Comparison of ENCODE assay signal across 9 mouse cellular contexts in the genomic region with DNA sequence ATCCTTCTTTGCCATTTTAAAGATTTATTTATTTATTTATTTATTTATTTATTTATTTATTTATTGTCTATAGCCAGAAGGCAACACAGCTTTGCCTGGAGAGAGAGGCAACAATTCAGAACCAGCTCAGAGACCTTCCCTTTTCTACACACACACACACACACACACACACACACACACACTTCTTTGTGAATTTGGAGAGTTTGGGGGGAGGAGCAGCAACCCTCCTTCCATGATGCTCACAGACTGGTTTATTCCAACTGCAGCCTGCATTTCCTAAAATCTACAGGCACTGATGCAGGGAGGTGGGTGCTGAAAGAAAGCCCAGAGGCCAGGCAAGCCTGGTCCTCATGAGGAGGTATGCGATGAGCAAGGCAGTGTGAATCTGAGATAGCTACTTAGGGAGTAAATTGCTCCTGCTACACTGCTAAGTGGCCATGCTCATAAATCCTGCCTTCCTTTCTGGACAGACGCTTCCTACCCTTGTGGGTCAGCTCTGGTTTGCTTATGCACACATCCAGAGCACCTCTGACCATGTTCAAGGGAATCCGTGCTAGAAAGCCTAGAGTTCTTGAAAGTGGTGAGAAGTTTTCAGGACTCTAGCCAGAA. TPM values are rescaled to one million over a fixed set of nuclear protein-coding genes. Genes with fewer than 3 reads are reported as not detected.
DNase-seq lines count a peak whose midpoint lies in the region; ATAC-seq and TF ChIP-seq lines count a peak whose summit lies in the region.
"Had no signal": no experiment of that assay in that cellular context is flagged by ENCODE, and none has a peak within 500 bp of the region (broad histone marks: within the 10 kb centered on the region; RNA-seq: fewer than 3 reads in every experiment).

No protein-coding gene starts in this region.

- peak overlapping the region; percentile 89 for H3K4me2 ChIP-seq in heart, embryonic 15.5 days
- peak overlapping the region; percentile 91 for H3K4me2 ChIP-seq in forebrain, embryonic 13.5 days
- peak overlapping the region; percentile 90 for H3K4me2 ChIP-seq in midbrain, embryonic 13.5 days (replicated peaks)

- no peak overlapping the region for H3K27ac ChIP-seq in heart, embryonic 15.5 days
- no peak overlapping the region for H3K27ac ChIP-seq in forebrain, embryonic 13.5 days
- peak overlapping the region; percentile 61 for H3K27ac ChIP-seq in midbrain, embryonic 13.5 days

- intact Hi-C loops in heart, postnatal 14 days (cut with DNase I), result loop anchor here (5.0 kb wide), 1 partner anchor 365 kb away; no protein-coding TSS in a partner anchor

- peaks cover 15% of the 10 kb centered on the region for H3K4me1 ChIP-seq in heart, embryonic 15.5 days (replicated peaks)
- H3K4me1 ChIP-seq in forebrain, embryonic 13.5 days, result peaks cover 15% of the 10 kb centered on the region
- H3K4me1 ChIP-seq in midbrain, embryonic 13.5 days (replicated peaks), result peaks cover 35% of the 10 kb centered on the region

- H3K4me3 ChIP-seq in heart, embryonic 15.5 days, result peak overlapping the region; percentile 69
- peak overlapping the region; percentile 77 for H3K4me3 ChIP-seq in forebrain, embryonic 13.5 days
- peak overlapping the region; percentile 84 for H3K4me3 ChIP-seq in midbrain, embryonic 13.5 days (replicated peaks)

- H3K27me3 ChIP-seq in heart, embryonic 15.5 days, result peaks cover 41% of the 10 kb centered on the region
- peaks cover 45% of the 10 kb centered on the region for H3K27me3 ChIP-seq in forebrain, embryonic 13.5 days
- peaks cover 35% of the 10 kb centered on the region for H3K27me3 ChIP-seq in midbrain, embryonic 13.5 days
- H3K27me3 ChIP-seq: CH12.LX had no signal

- no peak for ATAC-seq in heart, embryonic 15.5 days (replicated peaks; ENCODE audit: insufficient number of reproducible peaks, insufficient read depth, low FRiP score, low read depth)
- ATAC-seq in forebrain, embryonic 13.5 days, result no peak
- no peak for ATAC-seq in midbrain, embryonic 13.5 days

- TF ChIP-seq CTCF in brain, embryonic 14.5 days (IDR thresholded peaks at IDR 0.05; ENCODE audit: borderline replicate concordance, extremely low read depth, insufficient read depth, insufficient read length), result no peak

- no peak for DNase-seq in heart, postnatal 14 days
- DNase-seq in brain, embryonic 14.5 days (ENCODE audit: low read depth), result peak; percentile 34
- no peak for DNase-seq in frontal cortex, adult 2 months (ENCODE audit: extremely low spot score in 1 of 2, low spot score in 1 of 2)
- no peak for DNase-seq in layer of hippocampus, postnatal 36 days
- DNase-seq in urinary bladder, postnatal 14 days (ENCODE audit: low spot score), result no peak

- H3K36me3 ChIP-seq in heart, embryonic 15.5 days, result no peaks in the 10 kb centered on the region
- H3K36me3 ChIP-seq in forebrain, embryonic 13.5 days (ENCODE audit: poor library complexity, severe bottlenecking), result no peaks in the 10 kb centered on the region
- no peaks in the 10 kb centered on the region for H3K36me3 ChIP-seq in midbrain, embryonic 13.5 days

- no peak overlapping the region for H3K9ac ChIP-seq in heart, embryonic 15.5 days
- H3K9ac ChIP-seq in forebrain, embryonic 13.5 days, result no peak overlapping the region
- peak overlapping the region; percentile 88 for H3K9ac ChIP-seq in midbrain, embryonic 13.5 days (replicated peaks)

- WGBS in heart, embryonic 15.5 days, result 14% methylated on average over 3 of the region's 3 CpGs
- 12% methylated on average over 3 of the region's 3 CpGs for WGBS in forebrain, embryonic 13.5 days
- 6% methylated on average over 3 of the region's 3 CpGs for WGBS in midbrain, embryonic 13.5 days

- no peak for TF ChIP-seq POLR2A in brain, embryonic 14.5 days (IDR thresholded peaks at IDR 0.05; ENCODE audit: borderline replicate concordance, extremely low read depth, insufficient read depth, insufficient read length, poor library complexity, severe bottlenecking)

- no peaks in the 10 kb centered on the region for H3K9me3 ChIP-seq in heart, embryonic 15.5 days (replicated peaks)
- H3K9me3 ChIP-seq in forebrain, embryonic 13.5 days (replicated peaks), result no peaks in the 10 kb centered on the region
- no peaks in the 10 kb centered on the region for H3K9me3 ChIP-seq in midbrain, embryonic 13.5 days

RNA-seq across cellular contexts. Expression of a gene that starts 1.8 kb away (rescaled TPM):
- 1.6 and 3.8 TPM in 2 replicates for polyA plus RNA-seq in heart, embryonic 15.5 days (2015; fragmentation: Nextera tagmentation; extraction: Ambion mirVana)
- under 1 TPM; 0.32 to 0.91 TPM for total RNA-seq in heart, postnatal 14 days (2021)
- 6.9 and 17.9 TPM in 2 replicates for polyA plus RNA-seq in brain, embryonic 14.5 days (2012; rRNA removed)
- polyA plus RNA-seq in forebrain, embryonic 13.5 days (2015; fragmentation: Nextera tagmentation; extraction: Ambion mirVana), result 7.6 and 9.5 TPM in 2 replicates
- 9.9 and 11.2 TPM in 2 replicates for polyA plus RNA-seq in midbrain, embryonic 13.5 days (2015; fragmentation: Nextera tagmentation; extraction: Ambion mirVana)
- 5.8 and 7.5 TPM in 2 replicates for polyA plus RNA-seq in frontal cortex, adult 2 months (2012; rRNA removed)
- total RNA-seq in layer of hippocampus, postnatal 36 days (2021), result 10 to 100 TPM; 43.7 to 47.0 TPM
- total RNA-seq: CH12.LX had no signal
